Mouse (Mus musculus) brain, embryonic 14.5 days (tissue): ENCODE results near the gene Actl7a. TPM values are rescaled to one million over a fixed set of nuclear protein-coding genes. Genes with fewer than 3 reads are reported as not detected.

Experiments used
- DNase-seq: peaks from one replicate; pipeline ENCODE4 v3.0.0-alpha.2; 2011; ENCODE audit warnings: low read depth
- CTCF ChIP-seq: fragments of 200-500 bp; IDR thresholded peaks from 2 replicates; pipeline ENCODE4 v1.5.1; 2012; ENCODE audit warnings: inconsistent platforms, mild to moderate bottlenecking, moderate library complexity, borderline replicate concordance; ENCODE audit not compliant: insufficient read depth, insufficient read length; ENCODE audit errors: extremely low read depth
- POLR2A ChIP-seq: fragments of 200-500 bp; IDR thresholded peaks from 2 replicates; pipeline ENCODE4 v1.6.1; 2012; ENCODE audit warnings: mild to moderate bottlenecking, inconsistent platforms, borderline replicate concordance; ENCODE audit not compliant: poor library complexity, insufficient read depth, insufficient read length, severe bottlenecking; ENCODE audit errors: extremely low read depth
- polyA plus RNA-seq: library from polyadenylated mRNA; depleted of rRNA; stranded (reverse); fragments of >200 nt; gene quantifications from 2 replicates; pipeline ENCODE4 v1.2.3, GENCODE M21; 2012; rRNA removed

Actl7a gene
- not detected in 2 replicates for polyA plus RNA-seq

- DNase-seq: no peak
- TF ChIP-seq POLR2A: no peak
- TF ChIP-seq CTCF: no peak
Measured at GRCm38 (mm10) chr4:56743363-56744195, at the start of gene Actl7a. Gene Actl7a, plus strand, starts transcription at chr4:56743413.

GRCm38 (mm10) chr4:56696401-56696800 is 46.8 kb upstream of the Actl7a start:
- no peak for TF ChIP-seq POLR2A
- TF ChIP-seq CTCF: no peak
- no peak for DNase-seq

- no peak for TF ChIP-seq POLR2A
- TF ChIP-seq CTCF: no peak
- DNase-seq: no peak
Measured at GRCm38 (mm10) chr4:56698671-56699070, 44.5 kb upstream of the Actl7a start.

- no peak for TF ChIP-seq CTCF
- TF ChIP-seq POLR2A: no peak
- DNase-seq: peak; percentile 13
Measured at GRCm38 (mm10) chr4:56702234-56702633, 41.0 kb upstream of the Actl7a start.

- TF ChIP-seq POLR2A: no peak
- no peak for TF ChIP-seq CTCF
- DNase-seq: no peak
Measured at GRCm38 (mm10) chr4:56713155-56713554, 30.1 kb upstream of the Actl7a start.

- TF ChIP-seq POLR2A (no peak), CTCF (no peak)
- no peak for DNase-seq
Measured at GRCm38 (mm10) chr4:56716801-56717200, 26.4 kb upstream of the Actl7a start.

GRCm38 (mm10) chr4:56717932-56718331 is 25.3 kb upstream of the Actl7a start:
- TF ChIP-seq CTCF: no peak
- no peak for TF ChIP-seq POLR2A
- DNase-seq: no peak

GRCm38 (mm10) chr4:56718573-56719442 is 24.4 kb upstream of the Actl7a start:
- no peak for TF ChIP-seq CTCF
- no peak for TF ChIP-seq POLR2A
- DNase-seq: peak; percentile 25

- TF ChIP-seq POLR2A: no peak
- no peak for TF ChIP-seq CTCF
Measured at GRCm38 (mm10) chr4:56719456-56719855, 23.8 kb upstream of the Actl7a start.

GRCm38 (mm10) chr4:56720403-56720802 is 22.8 kb upstream of the Actl7a start:
- TF ChIP-seq CTCF (no peak), POLR2A (no peak)
- no peak for DNase-seq

More at GRCm38 (mm10) chr4:56719456-56719855, 23.8 kb upstream of the Actl7a start:
- DNase-seq: no peak

- TF ChIP-seq CTCF (peak; percentile 62; the same call in 1 of the 2 replicates), POLR2A (no peak)
Measured at GRCm38 (mm10) chr4:56721469-56721868, 21.7 kb upstream of the Actl7a start.

GRCm38 (mm10) chr4:56722346-56722745 is 20.9 kb upstream of the Actl7a start:
- DNase-seq: no peak

More at GRCm38 (mm10) chr4:56721469-56721868, 21.7 kb upstream of the Actl7a start:
- DNase-seq: peak; percentile 30

GRCm38 (mm10) chr4:56723237-56723636 is 20.0 kb upstream of the Actl7a start:
- DNase-seq: no peak
- no peak for TF ChIP-seq CTCF
- TF ChIP-seq POLR2A: no peak

More at GRCm38 (mm10) chr4:56722346-56722745, 20.9 kb upstream of the Actl7a start:
- TF ChIP-seq POLR2A (no peak), CTCF (no peak)
